Comparison of ENCODE assay signal across 11 mouse cellular contexts in genomic region chr2:132020420-132020819, GRCm38 (mm10). TPM values are rescaled to one million over a fixed set of nuclear protein-coding genes. Genes with fewer than 3 reads are reported as not detected.
A peak's percentile ranks its signal among the peaks of the same experiment; 100 is the strongest.
DNase-seq lines count a peak whose midpoint lies in the region; ATAC-seq lines count a peak whose summit lies in the region.
"Had no signal": no experiment of that assay in that cellular context is flagged by ENCODE, and none has a peak within 500 bp of the region (broad histone marks: within the 10 kb centered on the region; RNA-seq: fewer than 3 reads in every experiment).

No protein-coding gene starts in this region.

- no peaks in the 10 kb centered on the region for H3K9me3 ChIP-seq in heart, embryonic 15.5 days (replicated peaks)
- no peaks in the 10 kb centered on the region for H3K9me3 ChIP-seq in liver, embryonic 13.5 days (replicated peaks)

- no peaks in the 10 kb centered on the region for H3K27me3 ChIP-seq in heart, embryonic 15.5 days
- H3K27me3 ChIP-seq in liver, embryonic 13.5 days: no peaks in the 10 kb centered on the region

- no peak overlapping the region for H3K4me3 ChIP-seq in heart, embryonic 15.5 days
- no peak overlapping the region for H3K4me3 ChIP-seq in liver, embryonic 13.5 days (replicated peaks)

- no peak for ATAC-seq in heart, embryonic 15.5 days (replicated peaks; ENCODE audit: insufficient number of reproducible peaks, insufficient read depth, low FRiP score, low read depth)
- ATAC-seq in liver, embryonic 13.5 days (ENCODE audit: low read depth): no peak

- H3K4me2 ChIP-seq in heart, embryonic 15.5 days: peak overlapping the region; percentile 11; the same call in 1 of the 2 replicates
- no peak overlapping the region for H3K4me2 ChIP-seq in liver, embryonic 13.5 days

- WGBS in heart, embryonic 15.5 days: 69% methylated on average over 7 of the region's 7 CpGs
- WGBS in liver, embryonic 13.5 days (ENCODE audit: insufficient replicate concordance): 53% methylated on average over 7 of the region's 7 CpGs

- no peaks in the 10 kb centered on the region for H3K36me3 ChIP-seq in heart, embryonic 15.5 days
- H3K36me3 ChIP-seq in liver, embryonic 13.5 days: no peaks in the 10 kb centered on the region

- no peak for DNase-seq in heart, postnatal 25 days (ENCODE audit: low spot score)
- no peak for DNase-seq in liver, embryonic 13.5 days
- DNase-seq in liver: no peak
- peak; percentile 25 for DNase-seq in thymus, postnatal 0 days (ENCODE audit: low spot score)
- no peak for DNase-seq in thymus, postnatal 10 days (ENCODE audit: low spot score in 2 of 2)
- DNase-seq in adrenal gland, adult 8-10 months: no peak
- DNase-seq in kidney, postnatal 14 days: no peak
- DNase-seq: cerebellum, postnatal 36 days; gastrocnemius, postnatal 10 days; kidney, adult 8-10 months had no signal

- intact Hi-C loops in heart, postnatal 25 days (cut with DNase I): no loop called here

- H3K27ac ChIP-seq in heart, embryonic 15.5 days: peak overlapping the region; percentile 71
- peak overlapping the region; percentile 16; the same call in 1 of the 2 replicates for H3K27ac ChIP-seq in liver, embryonic 13.5 days

- H3K9ac ChIP-seq in heart, embryonic 15.5 days: no peak overlapping the region
- H3K9ac ChIP-seq in liver, embryonic 13.5 days: no peak overlapping the region

- peaks cover 40% of the 10 kb centered on the region for H3K4me1 ChIP-seq in heart, embryonic 15.5 days (replicated peaks)
- H3K4me1 ChIP-seq in liver, embryonic 13.5 days (replicated peaks): peaks cover 28% of the 10 kb centered on the region

RNA-seq across cellular contexts. Expression of gene Rassf2, which starts 9.6 kb away (rescaled TPM):
- polyA plus RNA-seq in heart, embryonic 15.5 days (2015; fragmentation: Nextera tagmentation; extraction: Ambion mirVana): 9.2 and 13.9 TPM in 2 replicates
- 10 to 100 TPM in 1 of 2 experiments, 1 to 10 TPM in 1; 8.2 to 10.4 TPM for total RNA-seq in heart, postnatal 25 days (2021)
- polyA plus RNA-seq in liver, embryonic 13.5 days (2015; fragmentation: Nextera tagmentation; extraction: Ambion mirVana): 1.6 and 2.2 TPM in 2 replicates
- 25.1 and 27.6 TPM in 2 replicates for polyA plus RNA-seq in thymus, postnatal 0 days (2015; fragmentation: Nextera tagmentation; extraction: Ambion mirVana)
- total RNA-seq in adrenal gland, adult 8-10 months (2022): 10 to 100 TPM; 10.2 to 14.5 (median 12.2) TPM
